9 mouse cellular contexts compared by ENCODE assay signal in the genomic region with DNA sequence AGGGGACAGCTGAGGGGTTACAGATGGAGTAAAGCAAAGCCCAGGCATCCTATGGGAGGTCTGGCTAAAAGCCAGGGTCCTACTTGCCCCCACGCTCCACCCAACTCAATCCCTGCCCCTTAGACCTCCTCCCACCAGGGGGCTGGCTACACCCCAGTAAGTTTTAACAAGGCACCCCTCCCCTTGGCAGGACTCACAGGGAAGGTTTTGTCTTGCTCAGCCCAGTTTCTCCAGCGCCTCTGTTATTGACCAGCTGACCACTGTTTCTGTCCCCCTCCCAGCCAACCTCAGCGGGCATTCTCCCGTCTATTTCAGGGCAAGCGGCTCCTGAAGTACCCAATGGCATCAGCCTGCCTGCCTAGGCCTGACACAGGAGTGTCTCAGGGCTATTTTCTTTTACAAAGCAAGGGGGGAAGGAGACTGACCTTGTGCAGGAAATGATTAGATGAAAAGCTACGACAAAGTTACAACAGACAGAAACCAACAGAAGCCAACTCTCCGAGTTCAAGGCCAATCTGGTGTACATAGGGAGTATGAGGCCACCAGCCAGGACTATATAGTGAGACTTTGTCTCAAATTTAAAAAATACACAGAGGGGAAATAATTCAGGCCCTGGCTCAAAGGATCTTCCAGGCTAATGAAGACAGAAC. TPM values are rescaled to one million over a fixed set of nuclear protein-coding genes. Genes with fewer than 3 reads are reported as not detected.
DNase-seq lines count a peak whose midpoint lies in the region; ATAC-seq lines count a peak whose summit lies in the region.
"Had no signal": no experiment of that assay in that cellular context is flagged by ENCODE, and none has a peak within 500 bp of the region (broad histone marks: within the 10 kb centered on the region; RNA-seq: fewer than 3 reads in every experiment).

No protein-coding gene starts in this region.

- H3K4me1 ChIP-seq in heart, embryonic 15.5 days (replicated peaks): peaks cover 57% of the 10 kb centered on the region

- H3K36me3 ChIP-seq in heart, embryonic 15.5 days: peaks cover 11% of the 10 kb centered on the region

- peak overlapping the region; percentile 22 for H3K4me2 ChIP-seq in heart, embryonic 15.5 days

- peak overlapping the region; percentile 86 for H3K27ac ChIP-seq in heart, embryonic 15.5 days

- no peaks in the 10 kb centered on the region for H3K27me3 ChIP-seq in heart, embryonic 15.5 days

- no peak overlapping the region for H3K4me3 ChIP-seq in heart, embryonic 15.5 days

- ATAC-seq in heart, embryonic 15.5 days (replicated peaks; ENCODE audit: insufficient number of reproducible peaks, insufficient read depth, low FRiP score, low read depth): no peak
- no peak for ATAC-seq in megakaryocyte progenitor cell, adult 5-6 weeks (replicated peaks; ENCODE audit: poor library complexity)

- no peaks in the 10 kb centered on the region for H3K9me3 ChIP-seq in heart, embryonic 15.5 days (replicated peaks)

- WGBS in heart, embryonic 15.5 days: 44% methylated on average over 7 of the region's 7 CpGs

- DNase-seq in layer of hippocampus, adult 11-12 months (ENCODE audit: low spot score): peak; percentile 46
- no peak for DNase-seq in layer of hippocampus, adult 9-10 months (ENCODE audit: low spot score)
- DNase-seq in adrenal gland, postnatal 14 days: peak; percentile 51
- peak; percentile 62 to 77 for DNase-seq in cerebellum, postnatal 10 days
- DNase-seq in lung, postnatal 10 days: peak; percentile 61
- no peak for DNase-seq in embryo, embryonic 9.5 days (ENCODE audit: extremely low spot score)

- H3K9ac ChIP-seq in heart, embryonic 15.5 days: 0 out of 2 replicates have a peak overlapping the region, but pooled peaks have one; percentile 26

RNA-seq across cellular contexts. Expression of a gene that starts 2.9 kb away (rescaled TPM):
- total RNA-seq in adrenal gland, postnatal 14 days (2021): 36.1 and 48.0 TPM in 2 replicates
- 9.8 and 14.8 TPM in 2 replicates for polyA plus RNA-seq in heart, embryonic 15.5 days (2015; fragmentation: Nextera tagmentation; extraction: Ambion mirVana)
- 17.9 and 19.0 TPM in 2 replicates for total RNA-seq in megakaryocyte progenitor cell, adult 5-6 weeks (2015)
- total RNA-seq in megakaryocyte progenitor cell, adult 5-6 weeks (2017): 12.8 and 15.3 TPM in 2 replicates

RNA-seq across cellular contexts. Expression of a gene that starts 10.0 kb away (rescaled TPM):
- total RNA-seq in adrenal gland, postnatal 14 days (2021): 1.7 and 2.9 TPM in 2 replicates
- polyA plus RNA-seq in heart, embryonic 15.5 days (2015; fragmentation: Nextera tagmentation; extraction: Ambion mirVana): 9.8 and 12.8 TPM in 2 replicates
- total RNA-seq in megakaryocyte progenitor cell, adult 5-6 weeks (2015): 8.1 and 8.4 TPM in 2 replicates
- total RNA-seq in megakaryocyte progenitor cell, adult 5-6 weeks (2017): 12.0 and 14.5 TPM in 2 replicates
- total RNA-seq: neutrophil, adult 5-6 weeks had no signal

RNA-seq across cellular contexts. Expression of a gene that starts 52.5 kb away (rescaled TPM):
- 61.0 and 61.5 TPM in 2 replicates for total RNA-seq in adrenal gland, postnatal 14 days (2021)
- 90.2 and 98.2 TPM in 2 replicates for polyA plus RNA-seq in heart, embryonic 15.5 days (2015; fragmentation: Nextera tagmentation; extraction: Ambion mirVana)
- total RNA-seq in megakaryocyte progenitor cell, adult 5-6 weeks (2015): 0.15 and 0.20 TPM in 2 replicates
- total RNA-seq in megakaryocyte progenitor cell, adult 5-6 weeks (2017): 0.41 TPM in 1 of 2 replicates, not detected in the other

RNA-seq across cellular contexts. Expression of a gene that starts 57.0 kb away (rescaled TPM):
- total RNA-seq in adrenal gland, postnatal 14 days (2021): 0.41 TPM in 1 of 2 replicates, not detected in the other
- polyA plus RNA-seq in heart, embryonic 15.5 days (2015; fragmentation: Nextera tagmentation; extraction: Ambion mirVana): not detected in 2 replicates
- not detected in 2 replicates for total RNA-seq in megakaryocyte progenitor cell, adult 5-6 weeks (2015)
- not detected in 2 replicates for total RNA-seq in megakaryocyte progenitor cell, adult 5-6 weeks (2017)

Comparison
In these comparisons a context has a peak if more than half of its experiments do, and no peak if none do; other contexts are left out.
1. DNase-seq: peak in layer of hippocampus, adult 11-12 months (single experiment), adrenal gland, postnatal 14 days (single experiment), cerebellum, postnatal 10 days (2 of 2) and lung, postnatal 10 days (single experiment); none in layer of hippocampus, adult 9-10 months (single experiment) and embryo, embryonic 9.5 days (single experiment).
2. RNA of a gene that starts 52.5 kb away (total RNA-seq): 61.0 to 61.5 TPM in adrenal gland, postnatal 14 days; 0.15 to 0.41 TPM in megakaryocyte progenitor cell, adult 5-6 weeks; every median in the first group is over 10 times any median in the second.